Mouse (Mus musculus) thymus, postnatal 14 days (tissue): ENCODE data around the gene Rufy2.
A peak's percentile ranks its signal among the peaks of the same experiment; 100 is the strongest.
"Not testable (repeated sequence)": the region's sequence is repeated elsewhere in the genome, so short reads cannot be mapped to it uniquely, and the experiment has no call there.

Source experiments
- DNase-seq: peaks from one replicate; pipeline ENCODE4 v3.0.0; 2021

Gene Rufy2

DNA sequence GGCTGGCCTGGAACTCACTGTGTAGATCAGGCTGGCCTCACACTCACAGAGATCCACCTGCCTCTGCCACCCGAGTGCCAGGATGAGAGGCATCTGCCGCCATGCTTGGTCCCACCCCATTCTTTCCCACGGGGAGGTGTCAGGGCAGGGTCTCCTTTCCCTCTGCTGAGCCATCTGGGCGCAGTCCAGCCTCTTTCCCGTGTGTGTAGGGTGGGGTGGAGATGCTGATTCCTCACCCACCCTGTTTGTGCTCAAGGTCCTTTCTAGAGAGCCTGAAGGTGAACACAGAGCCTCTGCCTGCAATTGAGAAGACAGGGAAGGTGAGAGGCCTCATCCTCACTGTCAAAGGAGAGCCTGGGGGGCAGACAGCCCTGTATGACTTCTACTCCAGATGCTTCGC, 74.0 kb downstream of the Rufy2 start:
- not testable (repeated sequence) for DNase-seq

DNA sequence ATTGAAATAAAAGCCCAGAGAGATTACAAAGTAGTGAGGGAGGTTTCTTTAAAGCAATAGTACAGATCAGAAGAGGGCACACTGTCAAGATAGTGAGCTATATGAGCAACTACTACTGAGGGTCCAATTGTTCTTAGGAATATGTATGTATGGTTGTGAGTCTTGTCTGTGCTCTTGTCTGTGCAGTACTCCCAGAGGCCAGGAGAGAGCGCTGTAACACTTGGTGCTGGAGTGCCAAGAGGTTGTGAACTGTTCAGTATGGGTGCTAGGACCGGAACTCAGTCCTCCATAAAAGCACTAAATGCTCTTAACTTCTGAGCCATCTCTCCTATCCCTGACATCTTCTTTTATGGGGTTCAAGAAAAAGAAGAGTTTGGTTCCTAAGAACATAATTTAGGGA, 74.6 kb downstream of the Rufy2 start:
- DNase-seq: peak; percentile 7

DNA sequence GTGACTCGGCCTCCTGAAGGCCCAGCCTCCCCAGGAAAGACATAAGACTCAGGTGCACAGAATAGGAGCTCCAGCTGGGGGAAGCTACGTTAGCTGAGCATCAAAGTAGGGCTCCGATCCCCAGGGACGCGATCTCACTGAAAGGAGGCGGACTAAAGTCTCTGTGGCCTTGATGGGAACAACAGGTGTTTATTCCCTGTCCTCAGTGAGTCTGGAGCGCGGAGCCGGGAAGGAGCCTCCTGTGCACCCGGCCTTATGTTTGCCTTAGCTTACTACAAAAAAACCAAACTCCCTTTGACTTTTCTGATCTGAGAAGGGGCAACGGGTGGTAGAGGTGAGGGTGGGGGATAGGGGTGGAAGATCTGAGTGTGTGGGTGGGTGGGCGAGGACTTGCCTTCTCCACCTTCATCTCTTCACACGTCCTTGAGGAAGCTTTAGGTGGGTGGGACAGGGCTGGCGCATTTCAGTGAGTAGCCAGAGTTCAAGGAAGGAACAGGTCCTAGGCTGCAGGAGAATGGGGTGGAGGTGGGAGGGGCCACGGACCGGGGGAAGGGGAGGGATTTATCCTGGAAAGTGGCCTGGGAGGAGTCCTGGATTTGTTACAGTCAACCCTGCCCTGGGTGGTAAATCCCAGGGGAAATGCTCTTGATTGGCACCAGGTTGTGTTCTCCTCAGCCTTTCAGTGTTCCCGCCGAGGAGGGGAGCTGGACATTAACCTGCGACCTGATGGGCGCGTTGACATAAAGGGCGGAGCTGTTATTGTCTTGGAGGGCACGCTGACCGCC, 77.1 kb downstream of the Rufy2 start:
- no peak for DNase-seq

DNA sequence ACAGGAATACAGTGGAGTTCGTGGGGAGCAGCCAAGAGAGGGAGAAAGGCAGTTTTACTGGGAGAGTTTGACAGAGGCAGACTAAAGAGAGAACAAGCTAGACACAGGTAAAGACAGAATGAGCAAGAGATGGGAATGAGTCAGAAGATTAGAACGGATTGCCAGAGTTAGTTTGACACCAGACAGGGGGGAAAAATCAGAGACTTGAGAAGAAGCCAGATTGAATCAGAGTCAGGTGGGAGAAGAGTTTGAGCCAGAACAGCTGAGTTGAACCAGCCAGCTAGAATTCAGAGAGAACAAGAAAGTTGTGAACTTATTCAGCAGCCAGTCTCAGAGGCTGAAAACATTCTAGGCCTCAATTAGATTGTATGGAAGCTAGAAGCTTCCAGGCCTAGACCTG, 79.8 kb downstream of the Rufy2 start, which contains the start of gene Pbld1:
Gene Pbld1, plus strand, starts transcription at position 301 of the 400 bp plus-strand sequence.
- no peak for DNase-seq

DNA sequence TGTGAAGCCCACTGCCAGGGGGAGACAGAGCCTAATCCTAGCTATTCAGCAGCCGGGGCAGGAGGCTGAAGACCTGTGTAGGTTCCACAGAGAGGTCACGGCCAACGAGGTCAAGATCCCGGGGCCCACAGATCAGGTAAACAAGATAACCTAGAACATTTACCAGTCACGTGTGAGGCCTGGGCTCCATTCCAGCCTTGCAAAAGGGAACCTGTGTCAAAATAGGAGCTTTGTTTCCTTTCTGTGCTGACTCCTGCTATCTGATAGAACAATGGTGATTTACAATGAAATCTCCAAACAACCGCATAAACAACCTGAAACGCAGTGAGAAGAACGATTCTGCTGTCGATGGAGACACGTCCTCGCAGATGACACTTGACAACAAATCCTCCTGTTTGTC, 80.4 kb downstream of the Rufy2 start:
- no peak for DNase-seq

DNA sequence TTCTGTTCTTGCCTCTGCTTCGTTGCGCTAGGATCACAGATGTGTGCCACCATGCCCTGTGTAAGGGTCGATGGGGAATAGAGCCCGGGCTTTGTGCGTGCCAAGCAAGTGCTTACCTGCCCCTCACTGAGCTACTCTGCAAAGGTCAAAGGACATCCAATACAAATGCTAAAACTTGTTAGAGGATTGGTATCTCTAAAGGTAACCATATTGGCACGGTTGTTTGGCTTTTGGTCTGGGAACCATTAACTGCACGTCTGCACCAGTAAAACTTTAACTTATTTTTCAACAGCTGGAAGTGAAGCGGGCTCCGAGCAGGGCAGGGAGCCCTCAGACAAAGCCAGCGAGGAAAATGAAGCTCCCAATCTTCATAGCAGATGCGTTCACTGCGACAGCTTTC, 81.2 kb downstream of the Rufy2 start:
- DNase-seq: no peak

DNA sequence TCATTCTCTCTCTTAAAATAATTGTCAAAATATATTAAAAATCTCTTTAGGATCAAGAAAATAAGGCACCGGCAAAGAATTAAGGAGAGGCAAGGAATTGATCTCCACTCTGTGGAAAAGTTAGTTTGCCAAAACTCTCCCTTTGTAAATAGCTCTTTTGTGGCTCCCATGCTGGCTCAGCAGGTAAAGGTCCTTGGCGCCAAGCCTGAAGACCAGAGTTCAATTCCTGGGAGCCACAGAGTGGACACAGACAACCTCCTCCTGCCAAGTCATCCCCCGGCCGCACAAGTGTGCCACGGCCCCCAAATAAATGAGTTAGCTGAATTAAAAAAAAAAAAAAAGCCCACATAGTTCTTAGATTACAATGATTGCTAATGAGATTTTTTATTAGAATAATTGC, 82.7 kb downstream of the Rufy2 start:
- DNase-seq: no peak

DNA sequence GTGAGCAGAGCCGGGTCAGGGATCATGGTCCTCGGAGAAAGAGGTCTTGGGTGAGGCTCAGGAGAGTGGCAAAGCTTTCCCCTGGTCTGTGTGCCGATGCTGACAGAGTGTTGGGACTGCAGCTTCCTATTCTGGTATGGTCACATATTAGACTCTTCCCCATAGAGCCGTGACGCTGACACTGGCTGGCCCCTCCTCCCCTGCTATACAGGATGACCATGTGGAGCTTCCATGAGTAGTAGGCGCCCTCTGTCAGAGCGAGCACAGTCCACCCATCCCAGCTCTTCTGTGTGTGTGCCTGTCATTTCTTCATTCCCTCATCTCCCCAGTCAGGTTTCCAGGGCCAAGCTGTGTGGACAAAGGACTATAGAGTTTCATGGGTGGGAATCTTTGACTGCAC, 83.3 kb downstream of the Rufy2 start:
- DNase-seq: no peak

DNA sequence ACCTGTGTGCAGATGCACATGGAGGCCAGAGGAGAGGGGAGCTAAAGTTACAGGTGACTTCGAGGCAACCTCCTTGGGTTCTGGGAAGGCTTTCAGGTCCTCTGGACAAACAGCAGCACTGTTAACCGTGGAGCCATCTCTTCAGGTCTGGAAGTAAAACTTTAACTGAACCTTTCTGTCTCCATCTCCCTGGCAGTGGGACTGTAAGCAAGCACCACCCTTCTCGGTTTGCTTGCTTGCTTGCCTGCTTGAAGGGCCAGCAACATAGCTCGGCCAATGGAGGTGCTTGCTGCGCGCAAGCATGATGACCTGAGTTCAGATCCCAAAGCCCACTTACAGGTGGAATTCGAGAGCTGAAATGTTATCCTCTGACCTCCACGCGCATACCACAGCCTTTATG, 84.5 kb downstream of the Rufy2 start:
- DNase-seq: no peak

DNA sequence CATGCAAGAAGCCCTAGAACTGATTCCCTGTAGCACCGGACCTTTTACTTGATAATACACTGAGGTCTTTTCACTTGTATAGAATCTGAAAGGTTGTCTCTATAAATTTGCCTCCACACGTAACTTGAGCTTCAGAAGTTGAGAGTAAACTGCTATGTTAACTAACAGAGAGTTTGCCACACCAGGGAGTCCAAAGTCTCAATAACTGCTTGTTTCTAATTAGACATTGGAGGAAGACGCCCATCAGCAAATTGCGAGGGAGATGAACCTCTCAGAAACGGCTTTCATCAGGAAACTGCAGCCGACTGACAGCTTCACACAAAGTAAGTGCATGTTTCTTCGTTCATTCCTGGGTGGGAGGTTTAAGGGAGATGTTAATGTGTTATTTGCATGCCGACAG, 85.5 kb downstream of the Rufy2 start:
- no peak for DNase-seq

DNA sequence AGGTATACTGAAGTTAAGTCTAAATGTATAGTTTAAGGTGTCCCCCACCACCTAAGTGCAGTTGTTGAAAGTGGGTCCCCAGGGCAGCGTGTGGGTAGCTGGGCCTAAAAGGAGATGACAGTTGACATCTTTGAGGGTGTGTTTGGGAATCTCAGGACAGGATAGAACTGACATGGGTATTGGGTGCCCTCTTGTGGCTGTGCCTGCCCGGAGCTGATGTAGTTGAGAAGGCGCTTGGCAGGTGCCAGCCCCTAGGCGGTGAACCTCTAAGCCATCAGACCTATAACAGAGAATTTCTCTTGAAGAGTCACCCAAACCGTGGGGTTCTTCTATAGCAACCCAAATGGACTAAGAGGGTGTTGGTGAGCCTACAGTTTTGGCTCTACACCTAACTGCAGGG, 86.0 kb downstream of the Rufy2 start:
- DNase-seq: peak; percentile 82
